Mouse (Mus musculus): ENCODE measurements around the gene Pkd1. TPM values are rescaled to one million over a fixed set of nuclear protein-coding genes. Genes with fewer than 3 reads are reported as not detected.
A peak's percentile ranks its signal among the peaks of the same experiment; 100 is the strongest.

The Pkd1 gene
- polyA plus RNA-seq, 1 experiment from 2014 or later, result 16.8 TPM

DNA sequence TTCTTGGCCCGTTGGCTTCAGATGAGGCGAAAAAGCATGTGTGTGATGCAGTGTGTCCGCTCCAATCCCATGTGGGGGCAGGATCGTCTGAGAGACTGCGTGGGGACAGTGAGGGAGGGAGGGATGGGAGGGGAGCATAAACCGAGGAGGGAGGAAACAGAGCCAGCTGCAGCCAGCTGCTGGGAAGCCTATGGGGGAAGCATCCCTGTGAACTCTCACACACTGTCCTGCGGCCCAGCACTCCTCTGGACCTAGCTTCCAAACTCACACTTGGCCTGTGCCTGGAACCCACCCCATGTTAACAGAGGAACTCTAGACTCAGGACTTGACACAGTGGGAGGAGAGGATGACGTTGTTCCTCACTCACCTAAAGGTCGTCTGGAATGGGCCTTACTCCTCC, 89.2 kb downstream of the Pkd1 start:
- H3K4me2 ChIP-seq (ENCODE audit: low read length), result no peak overlapping the region
- peaks cover 31% of the 10 kb centered on the region for H3K36me3 ChIP-seq (ENCODE audit: control insufficient read depth, insufficient read depth, low read length)
- 66% methylated on average over 9 of the region's 9 CpGs for WGBS
- peaks cover 12 to 15% of the 10 kb centered on the region in 2 experiments for H3K4me1 ChIP-seq (ENCODE audit: control insufficient read depth in 2 of 2, insufficient read depth in 2 of 2, low read length in 2 of 2)
- no peaks in the 10 kb centered on the region for H3K9me3 ChIP-seq (ENCODE audit: control insufficient read depth, low read length)
- no peak; the same call in 1 of the 2 replicates for ATAC-seq (ENCODE audit: insufficient number of reproducible peaks, insufficient read depth, low FRiP score, low read depth)
- H3K4me3 ChIP-seq (ENCODE audit: control insufficient read depth in 1 of 2, insufficient read depth in 1 of 2, low read depth in 1 of 2, low read length in 2 of 2), result no peak overlapping the region
- H3K27me3 ChIP-seq (ENCODE audit: control insufficient read depth, insufficient read depth, low read length), result peaks cover 3% of the 10 kb centered on the region; the same call in 1 of the 2 replicates
- H3K9ac ChIP-seq (ENCODE audit: low read length), result no peak overlapping the region
- H3K27ac ChIP-seq (replicated peaks in 1 of 2; ENCODE audit: control insufficient read depth in 1 of 2, insufficient read depth in 1 of 2, low read depth in 2 of 2, low read length in 2 of 2), result peak overlapping the region; percentile 56 to 72

DNA sequence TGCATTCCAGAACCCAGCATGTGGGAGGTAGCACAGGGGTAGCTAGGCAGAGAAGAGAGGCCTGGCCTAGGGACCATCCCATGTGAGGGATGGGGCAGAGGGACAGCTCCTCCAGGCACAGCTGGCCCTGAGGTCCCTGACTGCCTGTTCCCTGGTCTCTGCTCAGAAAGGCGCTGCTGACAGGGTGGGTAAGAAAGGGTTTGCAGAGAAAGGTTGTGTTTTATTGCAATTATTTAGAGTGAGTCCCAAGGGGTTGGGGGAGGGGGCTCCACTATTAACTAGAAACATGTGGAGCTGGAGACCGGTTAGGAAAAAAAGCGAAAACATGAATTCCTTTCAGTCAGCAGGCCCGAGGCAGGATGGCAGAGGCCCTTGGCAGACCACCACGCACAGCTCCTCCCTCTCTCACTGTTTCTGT, 89.9 kb downstream of the Pkd1 start:
- WGBS, result 70% methylated on average over 5 of the region's 5 CpGs
- no peaks in the 10 kb centered on the region; the same call in 1 of the 2 replicates for H3K27me3 ChIP-seq (ENCODE audit: control insufficient read depth, insufficient read depth, low read length)

DNA sequence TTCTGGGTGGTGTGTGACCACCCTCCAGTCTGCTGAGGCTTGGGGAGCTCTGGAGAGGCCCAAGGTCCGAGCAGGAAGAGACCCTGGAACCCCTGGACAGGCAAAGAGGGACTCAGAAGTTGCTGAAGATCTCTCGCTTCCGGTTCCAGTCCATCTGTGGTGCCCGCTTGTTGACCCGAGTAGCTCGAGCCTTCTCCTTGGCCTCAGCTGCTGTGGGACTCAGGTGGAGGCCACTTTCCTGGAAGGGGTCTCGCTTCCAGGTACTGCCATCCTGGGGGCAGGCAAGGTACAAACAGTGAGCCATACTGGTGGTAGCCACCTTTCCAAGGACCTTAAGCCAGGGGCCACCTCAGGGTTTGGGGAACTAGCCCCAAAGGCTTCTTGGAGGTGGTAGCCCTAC, 90.5 kb downstream of the Pkd1 start:
- H3K9ac ChIP-seq (ENCODE audit: low read length), result no peak overlapping the region
- WGBS, result 91% methylated on average over 7 of the region's 7 CpGs
- no peak overlapping the region for H3K4me3 ChIP-seq (ENCODE audit: control insufficient read depth in 1 of 2, insufficient read depth in 1 of 2, low read depth in 1 of 2, low read length in 2 of 2)
- H3K36me3 ChIP-seq (ENCODE audit: control insufficient read depth, insufficient read depth, low read length), result peaks cover 31% of the 10 kb centered on the region
- no peak overlapping the region for H3K4me2 ChIP-seq (ENCODE audit: low read length)
- ATAC-seq (ENCODE audit: insufficient number of reproducible peaks, insufficient read depth, low FRiP score, low read depth), result no peak
- peaks cover 23 to 27% of the 10 kb centered on the region in 2 experiments for H3K4me1 ChIP-seq (ENCODE audit: control insufficient read depth in 2 of 2, insufficient read depth in 2 of 2, low read length in 2 of 2)
- H3K9me3 ChIP-seq (ENCODE audit: control insufficient read depth, low read length), result no peaks in the 10 kb centered on the region
- peak overlapping the region in 1 of 2 experiments; percentile 72; a peak in 2 of 4 replicates for H3K27ac ChIP-seq (replicated peaks in 1 of 2; ENCODE audit: control insufficient read depth in 1 of 2, insufficient read depth in 1 of 2, low read depth in 2 of 2, low read length in 2 of 2)
- no peaks in the 10 kb centered on the region; the same call in 1 of the 2 replicates for H3K27me3 ChIP-seq (ENCODE audit: control insufficient read depth, insufficient read depth, low read length)

More for the DNA sequence above, 89.9 kb downstream of the Pkd1 start:
- peaks cover 19 to 22% of the 10 kb centered on the region in 2 experiments for H3K4me1 ChIP-seq (ENCODE audit: control insufficient read depth in 2 of 2, insufficient read depth in 2 of 2, low read length in 2 of 2)
- no peak overlapping the region for H3K4me3 ChIP-seq (ENCODE audit: control insufficient read depth in 1 of 2, insufficient read depth in 1 of 2, low read depth in 1 of 2, low read length in 2 of 2)
- no peak overlapping the region for H3K9ac ChIP-seq (ENCODE audit: low read length)
- no peak for ATAC-seq (ENCODE audit: insufficient number of reproducible peaks, insufficient read depth, low FRiP score, low read depth)
- peak overlapping the region; percentile 56 to 72 for H3K27ac ChIP-seq (replicated peaks in 1 of 2; ENCODE audit: control insufficient read depth in 1 of 2, insufficient read depth in 1 of 2, low read depth in 2 of 2, low read length in 2 of 2)
- H3K36me3 ChIP-seq (ENCODE audit: control insufficient read depth, insufficient read depth, low read length), result peaks cover 31% of the 10 kb centered on the region
- H3K9me3 ChIP-seq (ENCODE audit: control insufficient read depth, low read length), result no peaks in the 10 kb centered on the region
- no peak overlapping the region for H3K4me2 ChIP-seq (ENCODE audit: low read length)

DNA sequence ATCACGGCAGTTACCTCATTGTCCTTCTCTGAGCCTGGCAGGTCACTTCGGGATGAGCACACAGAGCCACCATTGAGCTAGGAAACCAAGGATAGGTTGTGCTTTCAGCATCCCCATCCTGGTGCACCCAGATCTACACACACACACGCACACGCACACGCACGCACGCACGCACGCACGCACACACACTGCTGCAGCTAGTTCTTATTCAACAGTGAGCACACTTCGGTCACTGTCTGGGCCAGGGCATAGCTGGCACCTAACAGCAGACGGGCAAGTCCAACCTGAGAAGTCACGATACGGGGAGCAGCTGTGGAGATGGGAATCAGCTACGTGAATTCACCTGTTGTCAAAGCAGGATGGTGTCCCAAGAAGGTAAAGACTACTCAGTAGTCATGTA, 90.9 kb downstream of the Pkd1 start:
- Histone ChIP-seq H3K4me3 (ENCODE audit: control insufficient read depth in 1 of 2, insufficient read depth in 1 of 2, low read depth in 1 of 2, low read length in 2 of 2) (no peak overlapping the region), H3K27me3 (ENCODE audit: control insufficient read depth, insufficient read depth, low read length) (no peaks in the 10 kb centered on the region; the same call in 1 of the 2 replicates), H3K9ac (ENCODE audit: low read length) (no peak overlapping the region), H3K27ac (replicated peaks in 1 of 2; ENCODE audit: control insufficient read depth in 1 of 2, insufficient read depth in 1 of 2, low read depth in 2 of 2, low read length in 2 of 2) (0 out of 4 replicates have a peak overlapping the region, but pooled peaks of 1 of the 2 experiments have one; percentile 72), H3K4me2 (ENCODE audit: low read length) (no peak overlapping the region), H3K9me3 (ENCODE audit: control insufficient read depth, low read length) (no peaks in the 10 kb centered on the region), H3K36me3 (ENCODE audit: control insufficient read depth, insufficient read depth, low read length) (peaks cover 31% of the 10 kb centered on the region), H3K4me1 (ENCODE audit: control insufficient read depth in 2 of 2, insufficient read depth in 2 of 2, low read length in 2 of 2) (peaks cover 27 to 32% of the 10 kb centered on the region in 2 experiments)
- WGBS, result 93% methylated on average over 15 of the region's 15 CpGs
- ATAC-seq (ENCODE audit: insufficient number of reproducible peaks, insufficient read depth, low FRiP score, low read depth), result no peak

DNA sequence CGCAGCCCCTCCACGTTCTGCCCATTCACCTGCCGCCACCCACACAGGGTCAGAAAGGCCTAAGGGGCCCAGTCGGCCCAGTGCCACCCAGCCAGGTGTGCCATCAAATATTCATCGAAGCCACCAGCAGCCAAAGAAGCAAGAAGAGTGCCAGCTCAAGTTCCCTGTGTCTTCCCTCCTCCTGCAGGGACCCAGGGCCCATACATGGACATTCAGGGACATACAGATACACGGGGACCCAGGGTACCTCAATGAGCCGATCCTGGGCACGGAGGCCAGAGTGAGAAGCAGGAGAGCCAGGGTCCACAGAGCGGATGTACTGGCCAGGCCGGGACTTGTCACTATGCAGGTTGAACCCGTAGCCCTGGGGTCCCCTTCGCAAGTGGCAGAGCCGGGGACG, 92.3 kb downstream of the Pkd1 start:
- Histone ChIP-seq H3K4me2 (ENCODE audit: low read length) (no peak overlapping the region), H3K4me3 (ENCODE audit: control insufficient read depth in 1 of 2, insufficient read depth in 1 of 2, low read depth in 1 of 2, low read length in 2 of 2) (no peak overlapping the region), H3K27ac (replicated peaks in 1 of 2; ENCODE audit: control insufficient read depth in 1 of 2, insufficient read depth in 1 of 2, low read depth in 2 of 2, low read length in 2 of 2) (no peak overlapping the region), H3K4me1 (ENCODE audit: control insufficient read depth in 2 of 2, insufficient read depth in 2 of 2, low read length in 2 of 2) (peaks cover 27 to 30% of the 10 kb centered on the region in 2 experiments), H3K9me3 (ENCODE audit: control insufficient read depth, low read length) (no peaks in the 10 kb centered on the region), H3K9ac (ENCODE audit: low read length) (no peak overlapping the region), H3K27me3 (ENCODE audit: control insufficient read depth, insufficient read depth, low read length) (no peaks in the 10 kb centered on the region; the same call in 1 of the 2 replicates), H3K36me3 (ENCODE audit: control insufficient read depth, insufficient read depth, low read length) (peaks cover 31% of the 10 kb centered on the region)
- no peak for ATAC-seq (ENCODE audit: insufficient number of reproducible peaks, insufficient read depth, low FRiP score, low read depth)
- WGBS, result 88% methylated on average over 14 of the region's 14 CpGs

DNA sequence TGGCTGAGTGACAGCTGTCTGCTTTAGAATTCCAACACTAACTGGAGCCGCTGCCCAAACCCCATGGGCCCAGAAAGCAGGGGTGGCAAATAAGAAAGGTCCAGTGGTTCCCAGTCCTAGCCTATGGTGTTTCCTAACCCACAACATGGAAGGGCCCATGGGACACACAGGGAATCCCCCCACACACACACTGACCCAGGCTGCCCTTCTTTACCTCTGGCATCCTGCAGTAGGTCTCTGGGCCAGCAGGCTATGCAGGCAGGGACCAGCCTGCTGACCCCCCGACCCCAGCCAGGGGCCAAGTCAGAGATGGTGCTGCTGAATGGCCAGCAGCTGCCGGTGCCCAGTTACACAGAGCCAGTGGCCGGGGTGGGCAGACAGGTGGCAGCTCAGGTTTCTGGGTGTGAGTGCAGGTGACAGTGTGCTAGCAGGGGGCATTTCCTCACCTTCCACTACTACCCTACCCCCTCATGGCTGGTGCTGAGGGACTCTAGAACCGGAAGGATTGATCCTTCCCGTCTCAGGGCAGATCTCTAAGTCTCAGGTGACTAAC, 93.2 kb downstream of the Pkd1 start:
- peaks cover 27 to 30% of the 10 kb centered on the region in 2 experiments for H3K4me1 ChIP-seq (ENCODE audit: control insufficient read depth in 2 of 2, insufficient read depth in 2 of 2, low read length in 2 of 2)
- no peak overlapping the region for H3K9ac ChIP-seq (ENCODE audit: low read length)
- H3K27me3 ChIP-seq (ENCODE audit: control insufficient read depth, insufficient read depth, low read length), result no peaks in the 10 kb centered on the region
- peaks cover 34% of the 10 kb centered on the region for H3K36me3 ChIP-seq (ENCODE audit: control insufficient read depth, insufficient read depth, low read length)
- 67% methylated on average over 6 of the region's 6 CpGs for WGBS
- H3K9me3 ChIP-seq (ENCODE audit: control insufficient read depth, low read length), result no peaks in the 10 kb centered on the region
- H3K27ac ChIP-seq (replicated peaks in 1 of 2; ENCODE audit: control insufficient read depth in 1 of 2, insufficient read depth in 1 of 2, low read depth in 2 of 2, low read length in 2 of 2), result no peak overlapping the region
- ATAC-seq (ENCODE audit: insufficient number of reproducible peaks, insufficient read depth, low FRiP score, low read depth), result no peak
- H3K4me2 ChIP-seq (ENCODE audit: low read length), result no peak overlapping the region
- H3K4me3 ChIP-seq (ENCODE audit: control insufficient read depth in 1 of 2, insufficient read depth in 1 of 2, low read depth in 1 of 2, low read length in 2 of 2), result no peak overlapping the region

DNA sequence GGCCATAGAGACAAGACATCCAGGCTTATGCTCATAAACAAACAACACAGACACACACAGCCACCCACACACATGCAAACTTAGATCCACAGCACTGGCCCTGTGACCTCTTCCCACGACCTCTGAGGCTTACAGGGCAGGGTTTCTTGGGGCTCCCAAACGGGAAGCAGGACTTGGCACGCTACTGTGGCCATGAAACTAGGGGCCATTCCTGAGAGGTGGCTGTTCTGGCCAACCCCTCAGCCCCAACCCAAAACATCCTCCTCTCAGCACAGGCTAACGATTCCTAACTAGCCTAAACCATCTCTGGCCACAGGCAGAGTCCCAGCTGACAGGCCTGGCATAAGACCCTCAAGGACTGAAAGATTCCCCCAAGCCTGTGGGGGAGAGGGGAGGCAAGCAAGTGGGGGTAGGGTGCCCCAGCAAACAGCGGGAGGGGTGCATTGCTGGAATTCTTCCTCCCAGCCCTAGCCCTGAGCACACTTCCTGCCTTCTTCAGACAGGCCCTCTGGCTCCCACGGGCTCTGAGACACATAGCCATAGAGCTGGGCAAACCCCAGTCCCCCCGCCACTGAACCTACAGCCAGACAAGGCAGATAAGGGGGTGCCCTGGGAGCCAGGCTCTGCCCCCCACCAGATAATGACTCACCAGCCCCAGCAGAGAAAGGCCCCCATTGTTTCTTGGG, 94.5 kb downstream of the Pkd1 start:
- peaks cover 27 to 28% of the 10 kb centered on the region in 2 experiments for H3K4me1 ChIP-seq (ENCODE audit: control insufficient read depth in 2 of 2, insufficient read depth in 2 of 2, low read length in 2 of 2)
- no peak for ATAC-seq (ENCODE audit: insufficient number of reproducible peaks, insufficient read depth, low FRiP score, low read depth)
- H3K9ac ChIP-seq (ENCODE audit: low read length), result peak overlapping the region; percentile 63
- peaks cover 29% of the 10 kb centered on the region for H3K36me3 ChIP-seq (ENCODE audit: control insufficient read depth, insufficient read depth, low read length)
- H3K4me3 ChIP-seq (ENCODE audit: control insufficient read depth in 1 of 2, insufficient read depth in 1 of 2, low read depth in 1 of 2, low read length in 2 of 2), result no peak overlapping the region
- peak overlapping the region; percentile 62 to 74 for H3K27ac ChIP-seq (replicated peaks in 1 of 2; ENCODE audit: control insufficient read depth in 1 of 2, insufficient read depth in 1 of 2, low read depth in 2 of 2, low read length in 2 of 2)
- H3K4me2 ChIP-seq (ENCODE audit: low read length), result peak overlapping the region; percentile 44
- H3K27me3 ChIP-seq (ENCODE audit: control insufficient read depth, insufficient read depth, low read length), result no peaks in the 10 kb centered on the region
- WGBS, result 29% methylated on average over 7 of the region's 7 CpGs
- no peaks in the 10 kb centered on the region for H3K9me3 ChIP-seq (ENCODE audit: control insufficient read depth, low read length)
